ENCODE assay signal across 26 mouse cellular contexts in the genomic region with DNA sequence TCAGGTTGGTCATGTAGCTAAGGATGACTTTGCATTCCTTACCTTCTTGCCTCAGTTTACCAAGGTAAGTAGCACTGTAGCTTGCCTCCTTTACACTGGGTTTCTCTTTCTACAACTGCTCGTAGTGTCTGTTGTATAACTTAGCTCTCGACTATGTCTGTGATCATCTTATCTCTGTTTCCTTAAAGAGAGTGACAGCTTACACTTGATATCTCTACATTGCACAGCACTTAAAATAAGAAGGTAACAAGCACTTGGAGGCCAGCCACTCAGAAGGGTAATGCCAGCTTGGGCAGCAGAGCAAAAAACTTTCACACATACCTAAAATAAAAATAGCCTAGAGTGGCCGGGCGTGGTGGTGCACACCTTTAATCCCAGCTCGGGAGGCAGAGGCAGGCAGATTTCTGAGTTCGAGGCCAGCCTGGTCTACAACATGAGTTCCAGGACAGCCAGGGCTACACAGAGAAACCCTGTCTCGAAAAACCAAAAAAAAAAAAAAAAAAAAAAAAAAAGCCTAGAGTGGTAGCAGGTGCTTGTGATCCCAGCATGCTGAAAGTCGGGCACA.
"Had no signal": no experiment of that assay in that cellular context is flagged by ENCODE, and none has a peak within 500 bp of the region (broad histone marks: within the 10 kb centered on the region; RNA-seq: fewer than 3 reads in every experiment).

No protein-coding gene starts in this region.

- H3K4me2 ChIP-seq: heart, embryonic 13.5 days; heart, embryonic 15.5 days; hindbrain, embryonic 12.5 days; hindbrain, embryonic 14.5 days; intestine, embryonic 15.5 days; limb, embryonic 12.5 days; liver, embryonic 11.5 days had no signal

- H3K27ac ChIP-seq: gastrocnemius, adult 2 months; heart, embryonic 10.5 days; heart, embryonic 13.5 days; heart, embryonic 15.5 days; hindbrain, embryonic 10.5 days; hindbrain, embryonic 12.5 days; hindbrain, embryonic 14.5 days; intestine, embryonic 15.5 days; layer of hippocampus, adult 2 months; left cerebral cortex, adult 2 months; limb, embryonic 10.5 days; limb, embryonic 12.5 days had no signal

- H3K4me3 ChIP-seq: gastrocnemius, adult 2 months; heart, embryonic 10.5 days; heart, embryonic 13.5 days; heart, embryonic 15.5 days; hindbrain, embryonic 10.5 days; hindbrain, embryonic 12.5 days; intestine, embryonic 15.5 days; layer of hippocampus, adult 2 months; left cerebral cortex, adult 2 months; limb, embryonic 10.5 days; limb, embryonic 12.5 days had no signal

- H3K27me3 ChIP-seq: heart, embryonic 13.5 days; heart, embryonic 15.5 days; hindbrain, embryonic 12.5 days; intestine, embryonic 15.5 days; limb, embryonic 12.5 days had no signal

- H3K9me3 ChIP-seq: heart, embryonic 10.5 days; heart, embryonic 13.5 days; heart, embryonic 15.5 days; hindbrain, embryonic 10.5 days; hindbrain, embryonic 12.5 days; intestine, embryonic 15.5 days; limb, embryonic 10.5 days; limb, embryonic 12.5 days had no signal

- DNase-seq: gastrocnemius, adult 2 months; gastrocnemius, postnatal 10 days; gastrocnemius, postnatal 25 days; heart, postnatal 14 days; heart, postnatal 4 days; kidney, adult 18-20 months; kidney, adult 8-10 months; kidney, postnatal 10 days; kidney, postnatal 25 days; kidney, postnatal 4 days; liver had no signal

- H3K36me3 ChIP-seq: intestine, embryonic 15.5 days had no signal

- ATAC-seq: hindbrain, embryonic 16.5 days; inflammation-experienced regulatory T-cells, adult 6 months; intestine, embryonic 15.5 days; intestine, postnatal 0 days had no signal

- H3K4me1 ChIP-seq: heart, embryonic 15.5 days; hindbrain, embryonic 10.5 days; hindbrain, embryonic 12.5 days; intestine, embryonic 15.5 days; limb, embryonic 10.5 days; limb, embryonic 12.5 days had no signal

- H3K9ac ChIP-seq: heart, embryonic 13.5 days; heart, embryonic 15.5 days; hindbrain, embryonic 12.5 days; hindbrain, embryonic 14.5 days; intestine, embryonic 15.5 days; limb, embryonic 12.5 days had no signal
